Mouse (Mus musculus) midbrain, embryonic 13.5 days (tissue): ENCODE measurements around the gene Med7. TPM values are rescaled to one million over a fixed set of nuclear protein-coding genes. Genes with fewer than 3 reads are reported as not detected.
A peak's percentile ranks its signal among the peaks of the same experiment; 100 is the strongest.

Experiments
- ATAC-seq: fragments of 200-750 bp; cut with Nextera tagmentation; 2 replicates; pipeline ENCODE4 v1.8.0; 2017; ENCODE audit warnings: mild to moderate bottlenecking, moderate TSS enrichment, moderate library complexity
- H3K27ac ChIP-seq: fragments of 300-500 bp; sonication (generic); 2 replicates; pipeline ENCODE4 v1.5.1; 2015; ENCODE audit warnings: inconsistent platforms, mild to moderate bottlenecking, moderate library complexity
- H3K27me3 ChIP-seq: fragments of 300-500 bp; sonication (generic); 2 replicates; pipeline ENCODE4 v1.6.1; 2015; ENCODE audit warnings: mild to moderate bottlenecking, inconsistent platforms
- H3K36me3 ChIP-seq: fragments of 300-500 bp; sonication (generic); 2 replicates; pipeline ENCODE4 v1.6.1; 2015; ENCODE audit warnings: mild to moderate bottlenecking, inconsistent platforms
- H3K4me1 ChIP-seq: fragments of 300-500 bp; sonication (generic); replicated peaks from 2 replicates; pipeline ENCODE4 v1.6.1; 2015; ENCODE audit warnings: inconsistent platforms
- H3K4me2 ChIP-seq: fragments of 300-500 bp; sonication (generic); replicated peaks from 2 replicates; pipeline ENCODE4 v1.6.1; 2015; ENCODE audit warnings: moderate library complexity, mild to moderate bottlenecking, inconsistent platforms
- H3K4me3 ChIP-seq: fragments of 300-500 bp; sonication (generic); replicated peaks from 2 replicates; pipeline ENCODE4 v1.5.1; 2015; ENCODE audit warnings: mild to moderate bottlenecking, inconsistent platforms
- H3K9ac ChIP-seq: fragments of 300-500 bp; sonication (generic); replicated peaks from 2 replicates; pipeline ENCODE4 v1.6.1; 2015; ENCODE audit warnings: mild to moderate bottlenecking, inconsistent platforms
- H3K9me3 ChIP-seq: fragments of 300-500 bp; sonication (generic); 2 replicates; pipeline ENCODE4 v1.6.1; 2016; ENCODE audit warnings: mild to moderate bottlenecking, inconsistent platforms
- WGBS: fragments of 180-500 bp; shearing (Covaris S2); methylation state at CpG from one replicate; pipeline ENCODE4 v1.1.7; 2015; 5-methylcytosine and 5-hydroxymethylcytosine counted together
- polyA plus RNA-seq: library from polyadenylated mRNA; unstranded; fragments of >200 nt; fragmentation: Nextera tagmentation; extraction: Ambion mirVana; gene quantifications from 2 replicates; pipeline ENCODE4 v1.2.1, GENCODE M21; 2015

Gene Med7
- polyA plus RNA-seq, 1 experiment from 2014 or later, result 83.7 TPM

DNA sequence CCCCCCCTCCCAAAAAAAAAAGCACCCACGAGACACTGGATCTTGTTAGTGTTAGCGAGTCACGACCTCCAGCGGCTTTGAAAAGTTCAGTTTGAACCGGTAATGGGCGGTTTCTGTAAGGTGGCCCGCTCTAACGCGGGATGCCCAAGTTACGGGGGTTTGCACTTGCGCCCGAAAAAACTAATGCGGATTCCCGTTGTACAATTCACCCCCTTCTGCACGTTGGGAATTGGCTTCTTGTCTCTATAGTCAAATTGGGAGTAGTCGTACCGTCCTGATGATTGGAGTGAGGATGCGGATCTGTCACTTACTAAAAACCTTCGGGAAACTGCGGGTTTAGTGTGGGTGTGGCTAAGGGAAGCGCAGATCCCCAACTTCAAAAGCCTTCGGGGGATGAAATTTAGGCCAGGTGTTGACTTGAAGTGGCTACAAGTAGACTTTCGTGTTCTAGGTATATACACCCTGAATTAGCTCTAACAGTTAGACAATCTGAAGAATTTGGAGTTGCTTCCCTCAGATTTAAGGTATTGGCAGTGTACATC, 805 bp downstream of the Med7 start:
- Histone ChIP-seq H3K4me2 (peak overlapping the region; percentile 91), H3K36me3 (peaks cover 18% of the 10 kb centered on the region), H3K27me3 (no peaks in the 10 kb centered on the region), H3K27ac (peak overlapping the region; percentile 88; the same call in 1 of the 2 replicates), H3K9me3 (no peaks in the 10 kb centered on the region), H3K9ac (peak overlapping the region; percentile 94), H3K4me1 (peaks cover 17% of the 10 kb centered on the region), H3K4me3 (peak overlapping the region; percentile 96)
- ATAC-seq, result no peak; the same call in 1 of the 2 replicates
- 1% methylated on average over 23 of the region's 23 CpGs for WGBS

DNA sequence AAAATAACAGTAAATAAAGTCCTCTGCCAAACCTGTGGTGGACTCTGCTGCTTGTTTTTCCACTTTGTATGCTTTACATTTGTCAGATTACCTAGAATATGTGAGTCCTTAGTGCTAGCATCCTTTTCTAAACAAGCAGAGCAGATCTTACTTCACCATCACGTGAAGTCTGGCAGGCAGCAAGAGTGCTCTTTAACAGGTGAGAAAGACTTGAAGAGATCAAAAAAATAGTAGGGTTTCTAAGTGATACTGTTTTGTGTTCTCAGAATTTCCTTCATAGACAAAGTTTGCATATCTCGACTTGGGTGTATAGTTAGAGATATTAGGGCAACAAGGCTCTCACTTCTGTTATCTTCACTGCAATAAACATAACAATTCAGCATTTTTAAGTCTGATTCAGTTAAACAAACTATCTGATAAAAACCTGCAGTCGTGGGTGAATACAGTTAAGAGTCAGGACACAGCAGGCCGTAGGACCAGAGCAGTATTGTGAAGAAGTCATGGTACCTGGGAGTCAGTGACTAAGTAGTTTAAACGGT, 2.3 kb downstream of the Med7 start:
- Histone ChIP-seq H3K27ac (no peak overlapping the region), H3K4me3 (no peak overlapping the region), H3K4me1 (peaks cover 17% of the 10 kb centered on the region), H3K27me3 (no peaks in the 10 kb centered on the region), H3K9ac (no peak overlapping the region), H3K4me2 (no peak overlapping the region), H3K9me3 (no peaks in the 10 kb centered on the region), H3K36me3 (peaks cover 27% of the 10 kb centered on the region)
- ATAC-seq, result no peak
- 95% methylated on average over 5 of the region's 5 CpGs for WGBS

DNA sequence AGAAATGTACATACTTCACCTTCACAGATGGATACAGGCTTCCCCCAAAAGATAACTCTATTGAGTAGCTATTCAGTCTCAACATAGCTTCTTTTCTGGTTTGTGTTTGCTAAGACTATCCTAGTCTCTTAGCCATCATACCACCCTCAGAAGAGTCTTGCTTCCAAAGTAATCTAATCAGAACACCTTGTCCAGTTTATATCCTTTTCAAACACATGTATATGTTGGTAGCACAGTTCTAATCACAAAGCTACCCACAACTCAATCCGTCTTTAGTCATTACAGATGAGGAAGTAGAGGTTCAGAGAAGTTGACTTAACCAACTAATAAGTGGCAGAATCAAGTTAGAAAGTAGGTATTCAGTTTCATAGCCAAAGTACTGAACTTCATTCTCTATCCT, 5.0 kb downstream of the Med7 start:
- WGBS, result 98% methylated on average over 1 of the region's 1 CpGs
- Histone ChIP-seq H3K27me3 (no peaks in the 10 kb centered on the region), H3K9ac (no peak overlapping the region), H3K4me1 (peaks cover 14% of the 10 kb centered on the region), H3K27ac (no peak overlapping the region), H3K4me2 (no peak overlapping the region), H3K9me3 (no peaks in the 10 kb centered on the region), H3K36me3 (peaks cover 27% of the 10 kb centered on the region), H3K4me3 (no peak overlapping the region)
- no peak for ATAC-seq

DNA sequence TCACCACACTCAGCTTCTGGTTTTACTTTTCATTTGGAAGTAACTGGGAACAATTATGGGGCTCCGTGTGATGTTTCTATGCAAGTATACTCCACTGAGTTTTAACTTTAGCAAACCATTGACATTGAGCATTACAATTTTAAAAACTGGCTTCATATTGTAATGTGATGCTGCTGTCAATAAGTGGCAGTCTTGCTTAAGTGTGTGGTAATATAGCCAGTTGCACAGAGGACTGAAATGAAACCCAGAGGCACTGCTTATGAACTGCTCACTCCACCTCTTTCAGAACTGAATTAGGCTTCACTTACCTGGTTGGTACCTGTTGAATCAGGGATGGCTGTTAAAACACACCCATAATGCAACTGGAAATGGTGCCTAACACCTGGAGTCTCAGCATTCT, 6.4 kb downstream of the Med7 start:
- 0 out of 2 replicates have a peak, but pooled peaks cover 9% of the 10 kb centered on the region for H3K4me1 ChIP-seq
- ATAC-seq, result no peak
- peaks cover 27% of the 10 kb centered on the region for H3K36me3 ChIP-seq
- no peak overlapping the region for H3K4me2 ChIP-seq
- H3K27me3 ChIP-seq, result no peaks in the 10 kb centered on the region
- no peak overlapping the region for H3K9ac ChIP-seq
- 100% methylated on average over 1 of the region's 1 CpGs for WGBS
- H3K27ac ChIP-seq, result no peak overlapping the region
- H3K4me3 ChIP-seq, result no peak overlapping the region
- H3K9me3 ChIP-seq, result no peaks in the 10 kb centered on the region

DNA sequence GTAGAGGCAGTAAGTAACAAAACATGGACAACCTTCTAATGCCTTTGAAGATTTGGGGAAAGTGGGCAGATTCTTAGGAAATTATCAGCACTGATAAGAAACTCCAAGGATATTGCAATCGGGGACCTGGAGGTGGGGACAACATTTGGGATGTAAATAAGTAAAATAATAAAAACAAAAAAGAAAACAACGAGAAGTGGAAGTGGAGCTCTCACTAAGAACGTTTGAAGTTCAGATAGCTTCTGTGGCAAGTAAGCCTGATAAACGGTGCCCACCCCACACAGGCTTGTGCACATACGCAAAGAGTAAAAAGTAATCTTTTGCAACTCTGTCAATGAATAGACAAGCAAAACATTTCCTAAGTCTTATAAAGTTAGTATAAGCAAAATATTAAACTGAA, 7.3 kb downstream of the Med7 start:
- peaks cover 27% of the 10 kb centered on the region for H3K36me3 ChIP-seq
- no peak overlapping the region for H3K27ac ChIP-seq
- no peak overlapping the region for H3K9ac ChIP-seq
- no peak overlapping the region for H3K4me2 ChIP-seq
- no peak for ATAC-seq
- no peak overlapping the region for H3K4me3 ChIP-seq
- WGBS, result 93% methylated on average over 5 of the region's 5 CpGs
- 0 out of 2 replicates have a peak, but pooled peaks cover 3% of the 10 kb centered on the region for H3K4me1 ChIP-seq
- no peaks in the 10 kb centered on the region for H3K27me3 ChIP-seq
- H3K9me3 ChIP-seq, result no peaks in the 10 kb centered on the region

DNA sequence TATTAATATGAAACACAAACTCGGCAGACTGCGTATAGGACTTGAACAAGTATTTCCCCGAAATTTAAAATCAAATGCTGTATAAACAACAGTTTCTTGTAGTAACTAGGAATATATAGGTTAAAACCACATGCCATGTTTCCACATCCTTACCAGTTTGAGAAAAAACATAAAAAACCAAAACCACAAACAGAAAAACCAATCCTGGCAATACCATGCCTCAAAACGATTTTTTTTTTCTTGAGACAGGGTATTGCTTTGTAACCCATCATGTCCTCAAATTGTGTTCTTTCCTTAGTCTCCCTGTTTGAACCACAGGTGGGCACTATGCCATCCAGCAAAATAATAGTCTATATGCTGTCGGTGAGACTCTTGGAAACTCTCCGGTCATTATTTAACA, 9.4 kb downstream of the Med7 start:
- H3K36me3 ChIP-seq, result peaks cover 15% of the 10 kb centered on the region
- no peak overlapping the region for H3K4me2 ChIP-seq
- no peak overlapping the region for H3K4me3 ChIP-seq
- H3K27ac ChIP-seq, result no peak overlapping the region
- H3K4me1 ChIP-seq, result no peaks in the 10 kb centered on the region
- no peaks in the 10 kb centered on the region for H3K27me3 ChIP-seq
- no peaks in the 10 kb centered on the region for H3K9me3 ChIP-seq
- no peak for ATAC-seq
- no peak overlapping the region for H3K9ac ChIP-seq
- 96% methylated on average over 6 of the region's 6 CpGs for WGBS

DNA sequence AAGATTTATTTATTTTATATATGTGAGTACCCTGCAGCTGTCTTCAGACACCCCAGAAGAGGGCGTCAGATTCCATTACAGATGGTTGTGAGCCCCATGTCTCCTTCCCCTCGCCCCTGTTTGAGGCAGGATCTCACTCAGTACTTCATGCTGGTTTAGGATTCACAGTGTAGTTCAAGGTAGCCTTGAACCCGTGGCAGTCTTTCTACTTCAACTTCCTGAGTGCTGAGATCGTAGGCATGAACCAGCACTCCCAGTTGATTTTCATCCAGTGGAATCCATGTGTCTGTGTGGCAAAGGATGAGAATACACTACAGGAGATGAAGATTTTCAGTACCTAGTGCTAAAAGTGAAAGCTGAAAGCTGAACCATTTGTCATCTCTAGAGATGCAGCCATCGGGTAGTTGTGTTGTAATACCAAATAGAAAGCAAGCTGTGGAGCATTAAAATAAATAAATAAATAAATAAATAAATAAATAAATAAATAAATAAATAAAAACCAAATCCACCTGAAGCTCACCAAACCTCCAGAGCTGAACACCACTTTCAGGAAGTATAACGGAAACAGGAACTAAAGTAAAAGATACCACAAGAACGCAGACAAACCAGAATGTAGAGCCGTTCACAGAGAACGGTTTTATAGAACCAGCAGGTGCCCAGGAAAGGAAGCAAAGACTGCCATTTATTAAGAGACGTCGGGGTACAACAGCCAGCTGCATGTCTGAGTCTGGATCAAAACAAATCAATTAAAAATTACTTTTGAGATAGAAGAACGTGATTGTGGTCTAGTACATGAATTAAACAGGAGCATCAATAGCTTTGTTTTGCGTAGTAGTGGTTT, 11.1 kb downstream of the Med7 start:
- peaks cover 9% of the 10 kb centered on the region; the same call in 1 of the 2 replicates for H3K36me3 ChIP-seq
- no peaks in the 10 kb centered on the region for H3K4me1 ChIP-seq
- no peaks in the 10 kb centered on the region for H3K27me3 ChIP-seq
- H3K9me3 ChIP-seq, result no peaks in the 10 kb centered on the region
- H3K9ac ChIP-seq, result no peak overlapping the region
- no peak for ATAC-seq
- WGBS, result 83% methylated on average over 13 of the region's 13 CpGs
- no peak overlapping the region for H3K4me3 ChIP-seq
- no peak overlapping the region for H3K27ac ChIP-seq
- H3K4me2 ChIP-seq, result no peak overlapping the region

DNA sequence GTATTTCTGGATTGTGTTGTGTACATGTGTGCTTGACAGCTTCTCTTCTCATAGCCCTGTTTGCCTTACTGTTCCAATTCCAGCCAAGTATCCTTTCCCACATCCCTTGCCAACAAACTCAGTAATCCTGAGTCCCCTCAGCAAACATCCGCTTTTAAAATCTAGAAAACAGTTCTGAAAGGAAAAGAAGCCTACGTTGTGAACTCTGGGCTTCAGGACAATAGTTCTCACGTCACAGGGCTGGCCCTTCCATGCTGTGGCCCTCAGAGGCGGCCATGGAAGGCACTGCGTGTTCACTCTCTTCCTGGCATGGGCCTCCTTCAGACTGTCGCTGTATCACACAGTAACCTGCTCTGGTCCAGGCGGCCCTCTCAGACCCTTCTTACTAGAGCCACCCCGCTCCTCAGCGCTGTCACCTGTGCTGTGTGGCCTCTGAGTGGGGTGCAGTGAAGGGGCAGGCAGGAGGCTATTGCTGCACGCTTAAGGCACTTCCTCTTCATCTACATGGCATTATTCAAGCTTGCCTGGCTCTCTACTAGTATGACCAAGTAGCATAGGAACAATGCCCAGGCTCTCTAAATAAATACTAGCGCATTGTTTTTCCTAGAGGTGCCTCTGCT, 12.8 kb downstream of the Med7 start:
- ATAC-seq, result 0 out of 2 replicates have a peak, but pooled peaks have one; percentile 50
- Histone ChIP-seq H3K4me3 (no peak overlapping the region), H3K9me3 (no peaks in the 10 kb centered on the region), H3K4me1 (no peaks in the 10 kb centered on the region), H3K9ac (no peak overlapping the region), H3K27ac (no peak overlapping the region), H3K4me2 (no peak overlapping the region), H3K27me3 (no peaks in the 10 kb centered on the region), H3K36me3 (no peaks in the 10 kb centered on the region)
- 83% methylated on average over 11 of the region's 11 CpGs for WGBS

DNA sequence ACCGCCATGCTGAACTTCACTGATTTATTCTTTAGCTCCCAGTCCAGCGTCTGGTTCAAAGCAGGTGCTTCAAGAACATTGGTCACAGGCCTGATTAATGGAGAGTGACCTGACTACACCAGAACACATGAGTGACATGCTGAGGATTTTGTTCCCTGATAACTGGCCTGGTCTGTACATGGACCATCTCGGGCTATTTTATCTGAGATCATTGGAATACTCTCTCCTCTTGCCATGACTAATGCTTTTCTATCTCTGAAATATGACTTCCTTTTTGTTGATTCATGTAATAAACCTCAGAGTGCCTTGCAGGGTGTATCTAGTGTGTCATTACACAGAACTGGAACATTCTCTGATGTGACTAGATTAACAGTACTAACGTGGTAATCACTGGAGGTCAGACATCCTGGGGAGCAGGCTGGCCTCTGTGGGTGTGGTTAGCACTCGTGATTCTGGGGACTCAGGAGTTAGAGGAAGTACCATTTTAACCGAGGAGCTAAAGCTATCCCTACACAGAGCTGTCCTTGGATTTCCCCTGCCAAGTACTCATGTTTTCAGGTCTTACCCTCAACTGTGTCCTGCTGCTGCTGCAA, 17.8 kb downstream of the Med7 start, which contains the start of gene Havcr2:
Gene Havcr2 (plus strand): TSS at position 483 of the 593 bp plus-strand sequence.
- 78% methylated on average over 6 of the region's 6 CpGs for WGBS
- no peak within 1 kb of the TSS for H3K4me2 ChIP-seq

DNA sequence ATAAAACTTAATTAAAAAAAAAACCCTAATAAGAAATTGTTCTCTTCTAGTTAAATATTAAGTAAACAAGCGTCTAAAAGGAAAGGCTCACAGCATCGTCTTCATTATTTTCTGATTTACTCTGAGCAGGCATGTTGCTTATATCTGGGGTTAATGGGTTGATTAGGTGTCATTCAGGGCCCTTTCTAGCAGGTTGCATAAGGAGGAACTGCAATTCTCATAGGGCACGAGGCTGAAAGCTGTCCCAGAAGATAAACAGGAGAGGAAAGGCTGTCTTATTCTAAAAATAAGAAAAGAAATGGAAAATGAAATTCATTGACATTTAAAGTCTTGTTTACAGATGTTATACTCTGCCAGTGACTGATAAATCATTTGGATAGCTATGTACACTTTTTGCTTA, 23.2 kb downstream of the Med7 start:
- ATAC-seq, result no peak
- no peaks in the 10 kb centered on the region for H3K36me3 ChIP-seq
- no peaks in the 10 kb centered on the region for H3K9me3 ChIP-seq
- no peaks in the 10 kb centered on the region for H3K4me1 ChIP-seq
- H3K27me3 ChIP-seq, result no peaks in the 10 kb centered on the region
- no peak overlapping the region for H3K4me2 ChIP-seq
- no peak overlapping the region for H3K9ac ChIP-seq
- H3K27ac ChIP-seq, result no peak overlapping the region
- 90% methylated on average over 3 of the region's 3 CpGs for whole genome bisulfite sequencing
- H3K4me3 ChIP-seq, result no peak overlapping the region

More for the DNA sequence above, 17.8 kb downstream of the Med7 start, which contains the start of gene Havcr2:
- Histone ChIP-seq H3K9me3 (no peaks in the 10 kb centered on the region), H3K27me3 (no peaks in the 10 kb centered on the region), H3K27ac (no peak within 1 kb of the TSS), H3K9ac (no peak within 1 kb of the TSS), H3K36me3 (no peaks in the 10 kb centered on the region), H3K4me3 (no peak within 1 kb of the TSS), H3K4me1 (no peaks in the 10 kb centered on the region)
- ATAC-seq, result no peak

DNA sequence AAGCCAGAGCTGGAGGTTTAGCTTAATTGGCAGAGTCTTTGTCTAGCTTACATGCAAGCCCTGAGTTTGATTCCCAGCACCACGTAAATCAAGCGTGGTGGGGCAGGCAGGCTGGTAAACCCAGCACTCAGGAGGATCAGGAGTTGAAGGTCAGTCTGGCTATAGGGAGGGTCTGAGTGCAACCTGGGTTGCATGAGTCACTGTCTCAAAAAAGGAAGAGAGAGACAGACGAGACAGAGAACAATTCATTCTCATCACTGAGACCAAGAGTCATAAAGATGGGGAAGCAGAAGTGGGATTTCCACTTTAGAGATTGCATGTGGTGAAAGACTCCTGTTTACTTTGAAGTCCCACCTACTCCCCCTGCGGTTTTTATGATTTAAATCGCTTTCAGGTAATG, 24.6 kb downstream of the Med7 start:
- 85% methylated on average over 5 of the region's 5 CpGs for WGBS
- no peaks in the 10 kb centered on the region for H3K4me1 ChIP-seq
- H3K9ac ChIP-seq, result no peak overlapping the region
- no peaks in the 10 kb centered on the region for H3K9me3 ChIP-seq
- H3K36me3 ChIP-seq, result no peaks in the 10 kb centered on the region
- H3K27me3 ChIP-seq, result no peaks in the 10 kb centered on the region
- ATAC-seq, result no peak
- no peak overlapping the region for H3K27ac ChIP-seq
- H3K4me2 ChIP-seq, result no peak overlapping the region
- H3K4me3 ChIP-seq, result no peak overlapping the region

DNA sequence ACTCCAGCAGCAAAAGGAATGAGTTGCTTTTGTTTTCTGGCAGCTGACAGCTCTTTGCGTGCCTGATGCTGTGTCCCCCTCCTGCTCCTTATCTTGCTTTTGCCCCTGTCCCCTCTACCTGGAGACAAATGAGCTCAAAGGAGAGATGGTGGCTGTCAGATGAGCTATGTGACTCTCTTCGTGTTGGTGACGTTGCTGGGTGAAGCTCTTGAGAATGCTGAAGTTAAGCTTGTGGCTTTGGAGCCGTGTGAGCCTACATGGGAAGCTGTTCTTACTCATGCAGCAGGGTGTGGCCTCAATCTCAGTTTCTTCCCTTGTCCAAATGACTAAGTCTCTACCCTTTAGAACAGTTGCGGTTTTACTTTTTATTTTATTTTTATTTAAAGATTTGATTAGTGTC, 25.2 kb downstream of the Med7 start:
- no peaks in the 10 kb centered on the region for H3K36me3 ChIP-seq
- no peak overlapping the region for H3K9ac ChIP-seq
- H3K4me3 ChIP-seq, result no peak overlapping the region
- no peak overlapping the region for H3K27ac ChIP-seq
- no peak overlapping the region for H3K4me2 ChIP-seq
- no peaks in the 10 kb centered on the region for H3K4me1 ChIP-seq
- 67% methylated on average over 5 of the region's 5 CpGs for WGBS
- H3K9me3 ChIP-seq, result no peaks in the 10 kb centered on the region
- no peak for ATAC-seq
- no peaks in the 10 kb centered on the region for H3K27me3 ChIP-seq
